13 mouse cellular contexts compared by ENCODE assay signal in the genomic region with DNA sequence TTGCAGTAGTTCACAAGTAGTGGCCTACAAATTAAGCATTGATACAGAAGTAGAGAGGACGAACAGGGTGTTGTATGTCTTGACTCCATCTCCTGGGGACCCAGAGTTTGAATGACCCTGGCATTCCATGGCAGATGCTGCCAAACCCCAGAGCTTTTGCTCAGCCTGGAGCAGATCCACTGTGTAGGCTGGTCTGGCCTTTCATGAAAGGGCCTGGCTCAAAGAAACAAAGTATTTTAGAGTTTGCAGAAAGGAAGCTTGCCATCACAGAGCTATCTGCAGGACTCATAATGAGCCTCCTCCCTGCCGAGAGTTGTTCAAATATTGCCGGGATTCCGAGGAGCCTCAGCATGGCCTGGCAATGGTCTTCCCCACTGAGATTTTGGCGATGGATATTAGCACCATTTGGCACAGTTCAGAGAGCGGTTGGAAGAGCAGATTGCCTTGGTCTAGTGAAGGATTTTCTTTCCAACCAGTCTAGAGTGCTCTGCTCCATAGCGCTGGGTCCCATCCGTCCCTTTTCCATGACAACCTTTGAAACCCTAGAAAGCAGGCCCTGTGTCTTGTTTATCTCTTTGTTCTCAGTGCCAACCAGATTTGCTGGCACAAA.
DNase-seq lines count a peak whose midpoint lies in the region; ATAC-seq lines count a peak whose summit lies in the region.
"Had no signal": no experiment of that assay in that cellular context is flagged by ENCODE, and none has a peak within 500 bp of the region (broad histone marks: within the 10 kb centered on the region; RNA-seq: fewer than 3 reads in every experiment).

No protein-coding gene starts in this region.

- no peaks in the 10 kb centered on the region for H3K36me3 ChIP-seq in forebrain, embryonic 15.5 days
- H3K36me3 ChIP-seq in forebrain, embryonic 11.5 days (ENCODE audit: control insufficient read depth, insufficient read depth, low read length): no peaks in the 10 kb centered on the region
- H3K36me3 ChIP-seq in midbrain, embryonic 13.5 days: no peaks in the 10 kb centered on the region
- no peaks in the 10 kb centered on the region for H3K36me3 ChIP-seq in midbrain, embryonic 11.5 days (ENCODE audit: control insufficient read depth, insufficient read depth, low read length)
- H3K36me3 ChIP-seq in midbrain, embryonic 15.5 days (replicated peaks): no peaks in the 10 kb centered on the region
- H3K36me3 ChIP-seq: heart, embryonic 15.5 days had no signal

- DNase-seq in forebrain, embryonic 11.5 days (ENCODE audit: low spot score): no peak
- DNase-seq in midbrain, embryonic 11.5 days (ENCODE audit: low spot score, missing footprints): no peak
- peak; percentile 63 for DNase-seq in cerebellum, adult 8-10 months
- DNase-seq in urinary bladder, postnatal 25 days (ENCODE audit: low spot score): no peak
- DNase-seq: adrenal gland, postnatal 36 days; kidney, postnatal 25 days; right cerebral cortex, postnatal 14 days had no signal

- peak overlapping the region; percentile 38 for H3K27ac ChIP-seq in forebrain, embryonic 15.5 days (replicated peaks)
- no peak overlapping the region for H3K27ac ChIP-seq in forebrain, embryonic 11.5 days (ENCODE audit: low read depth, low read length)
- H3K27ac ChIP-seq in midbrain, embryonic 13.5 days: 0 out of 2 replicates have a peak overlapping the region, but pooled peaks have one; percentile 14
- no peak overlapping the region for H3K27ac ChIP-seq in midbrain, embryonic 11.5 days (ENCODE audit: low read depth, low read length)
- peak overlapping the region; percentile 12; the same call in 1 of the 2 replicates for H3K27ac ChIP-seq in midbrain, embryonic 15.5 days
- H3K27ac ChIP-seq: heart, embryonic 15.5 days had no signal

- WGBS in forebrain, embryonic 15.5 days: 49% methylated on average over 8 of the region's 8 CpGs
- WGBS in forebrain, embryonic 11.5 days: 82% methylated on average over 8 of the region's 8 CpGs
- 72% methylated on average over 8 of the region's 8 CpGs for WGBS in midbrain, embryonic 13.5 days
- WGBS in midbrain, embryonic 11.5 days: 66% methylated on average over 8 of the region's 8 CpGs
- WGBS in midbrain, embryonic 15.5 days: 52% methylated on average over 8 of the region's 8 CpGs

- no peaks in the 10 kb centered on the region for H3K27me3 ChIP-seq in forebrain, embryonic 15.5 days
- no peaks in the 10 kb centered on the region for H3K27me3 ChIP-seq in forebrain, embryonic 11.5 days (ENCODE audit: control insufficient read depth, insufficient read depth, low read length)
- no peaks in the 10 kb centered on the region for H3K27me3 ChIP-seq in midbrain, embryonic 13.5 days
- H3K27me3 ChIP-seq in midbrain, embryonic 11.5 days (ENCODE audit: control insufficient read depth, insufficient read depth, low read length): no peaks in the 10 kb centered on the region
- no peaks in the 10 kb centered on the region for H3K27me3 ChIP-seq in midbrain, embryonic 15.5 days (replicated peaks)
- H3K27me3 ChIP-seq: heart, embryonic 15.5 days had no signal

- H3K4me2 ChIP-seq in forebrain, embryonic 15.5 days (replicated peaks): no peak overlapping the region
- H3K4me2 ChIP-seq in forebrain, embryonic 11.5 days (ENCODE audit: low read depth, low read length, severe bottlenecking): no peak overlapping the region
- no peak overlapping the region for H3K4me2 ChIP-seq in midbrain, embryonic 13.5 days (replicated peaks)
- H3K4me2 ChIP-seq in midbrain, embryonic 11.5 days: no peak overlapping the region
- H3K4me2 ChIP-seq in midbrain, embryonic 15.5 days: no peak overlapping the region
- H3K4me2 ChIP-seq: heart, embryonic 15.5 days; liver, embryonic 11.5 days had no signal

- H3K9ac ChIP-seq in forebrain, embryonic 15.5 days (replicated peaks): no peak overlapping the region
- no peak overlapping the region for H3K9ac ChIP-seq in forebrain, embryonic 11.5 days (ENCODE audit: low read length)
- no peak overlapping the region for H3K9ac ChIP-seq in midbrain, embryonic 13.5 days (replicated peaks)
- H3K9ac ChIP-seq in midbrain, embryonic 11.5 days (ENCODE audit: low read length): no peak overlapping the region
- H3K9ac ChIP-seq in midbrain, embryonic 15.5 days: no peak overlapping the region
- H3K9ac ChIP-seq: heart, embryonic 15.5 days had no signal

- H3K4me3 ChIP-seq in forebrain, embryonic 15.5 days: no peak overlapping the region
- H3K4me3 ChIP-seq in forebrain, embryonic 11.5 days (ENCODE audit: low read depth, low read length): no peak overlapping the region
- H3K4me3 ChIP-seq in midbrain, embryonic 13.5 days (replicated peaks): no peak overlapping the region
- H3K4me3 ChIP-seq in midbrain, embryonic 11.5 days (ENCODE audit: low read depth, low read length): no peak overlapping the region
- no peak overlapping the region for H3K4me3 ChIP-seq in midbrain, embryonic 15.5 days
- H3K4me3 ChIP-seq: heart, embryonic 15.5 days had no signal

- peaks cover 23% of the 10 kb centered on the region for H3K4me1 ChIP-seq in forebrain, embryonic 15.5 days
- H3K4me1 ChIP-seq in forebrain, embryonic 11.5 days (replicated peaks; ENCODE audit: control insufficient read depth, insufficient read depth, low read length): no peaks in the 10 kb centered on the region
- peaks cover 11% of the 10 kb centered on the region for H3K4me1 ChIP-seq in midbrain, embryonic 13.5 days (replicated peaks)
- no peaks in the 10 kb centered on the region for H3K4me1 ChIP-seq in midbrain, embryonic 11.5 days (ENCODE audit: control insufficient read depth, insufficient read depth, low read length)
- H3K4me1 ChIP-seq in midbrain, embryonic 15.5 days: 0 out of 2 replicates have a peak, but pooled peaks cover 12% of the 10 kb centered on the region
- H3K4me1 ChIP-seq: heart, embryonic 15.5 days had no signal

- H3K9me3 ChIP-seq in forebrain, embryonic 15.5 days: no peaks in the 10 kb centered on the region
- H3K9me3 ChIP-seq in forebrain, embryonic 11.5 days (ENCODE audit: control insufficient read depth, low read length): no peaks in the 10 kb centered on the region
- H3K9me3 ChIP-seq in midbrain, embryonic 13.5 days: no peaks in the 10 kb centered on the region
- no peaks in the 10 kb centered on the region for H3K9me3 ChIP-seq in midbrain, embryonic 11.5 days (ENCODE audit: control insufficient read depth, low read length)
- H3K9me3 ChIP-seq in midbrain, embryonic 15.5 days: no peaks in the 10 kb centered on the region
- H3K9me3 ChIP-seq: heart, embryonic 15.5 days had no signal

- peak; percentile 82 for ATAC-seq in forebrain, embryonic 15.5 days (replicated peaks)
- no peak for ATAC-seq in forebrain, embryonic 11.5 days (replicated peaks; ENCODE audit: low FRiP score)
- peak; percentile 65 for ATAC-seq in midbrain, embryonic 13.5 days
- no peak for ATAC-seq in midbrain, embryonic 11.5 days (ENCODE audit: low FRiP score)
- peak; percentile 76 for ATAC-seq in midbrain, embryonic 15.5 days (replicated peaks)
- ATAC-seq in granulocyte monocyte progenitor cell, adult 5-6 weeks (replicated peaks; ENCODE audit: poor library complexity, severe bottlenecking): no peak

Comparison
In these comparisons a context has a peak if more than half of its experiments do, and no peak if none do; other contexts are left out.
1. ATAC-seq: peak in forebrain, embryonic 15.5 days (single experiment), midbrain, embryonic 13.5 days (single experiment) and midbrain, embryonic 15.5 days (single experiment); none in forebrain, embryonic 11.5 days (single experiment), midbrain, embryonic 11.5 days (single experiment) and granulocyte monocyte progenitor cell, adult 5-6 weeks (single experiment).
2. H3K27ac ChIP-seq: peak in forebrain, embryonic 15.5 days (single experiment), midbrain, embryonic 13.5 days (single experiment) and midbrain, embryonic 15.5 days (single experiment); none in forebrain, embryonic 11.5 days (single experiment) and midbrain, embryonic 11.5 days (single experiment).